Mouse (Mus musculus): Measurements from ENCODE around the gene Pon3.

Pon3 gene

DNA sequence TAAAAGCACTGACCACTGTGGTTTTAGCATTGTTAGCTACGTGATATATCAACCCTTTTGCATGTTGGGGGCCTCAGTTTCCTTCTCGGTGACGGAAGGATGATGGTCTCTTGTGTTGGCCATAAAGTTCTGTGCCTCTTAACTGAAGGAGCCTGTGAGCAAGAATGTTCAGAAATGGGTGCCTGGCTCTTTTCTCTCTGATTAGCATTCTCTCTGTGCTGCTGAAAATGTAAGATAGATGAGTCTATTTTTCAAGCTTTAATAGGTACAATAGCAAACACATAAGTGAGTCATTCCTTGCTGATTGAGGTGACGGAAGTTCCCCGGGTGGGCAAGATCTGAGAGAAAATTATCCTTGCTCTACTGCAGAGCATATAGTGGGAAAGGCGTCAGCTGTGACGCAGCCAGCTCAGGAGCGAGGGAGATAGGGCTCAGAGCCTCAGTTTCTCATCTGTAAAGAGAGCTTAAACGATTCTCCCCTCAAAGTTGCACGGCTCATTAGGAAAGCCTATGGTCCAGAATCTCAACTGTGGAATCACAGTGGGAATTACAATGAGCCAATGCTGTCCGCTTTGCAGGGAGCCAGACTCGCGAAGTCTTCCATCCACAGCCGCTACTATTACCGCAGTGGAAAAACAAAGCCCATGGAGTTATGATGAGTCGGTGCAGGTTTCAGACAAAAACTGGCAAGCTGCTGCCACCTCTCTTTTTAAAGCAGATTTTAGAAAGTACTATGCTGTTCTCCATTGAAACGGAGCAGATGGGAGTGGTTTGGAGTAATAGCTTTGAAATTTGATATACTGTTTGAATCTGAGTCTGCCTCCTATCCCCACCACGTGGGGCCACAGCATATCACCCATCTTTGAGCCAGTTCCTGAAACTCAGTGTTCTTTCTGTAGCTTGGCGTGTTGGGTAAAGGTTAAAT is 77.9 kb downstream of the Pon3 start:
- peak; percentile 7 for DNase-seq

DNA sequence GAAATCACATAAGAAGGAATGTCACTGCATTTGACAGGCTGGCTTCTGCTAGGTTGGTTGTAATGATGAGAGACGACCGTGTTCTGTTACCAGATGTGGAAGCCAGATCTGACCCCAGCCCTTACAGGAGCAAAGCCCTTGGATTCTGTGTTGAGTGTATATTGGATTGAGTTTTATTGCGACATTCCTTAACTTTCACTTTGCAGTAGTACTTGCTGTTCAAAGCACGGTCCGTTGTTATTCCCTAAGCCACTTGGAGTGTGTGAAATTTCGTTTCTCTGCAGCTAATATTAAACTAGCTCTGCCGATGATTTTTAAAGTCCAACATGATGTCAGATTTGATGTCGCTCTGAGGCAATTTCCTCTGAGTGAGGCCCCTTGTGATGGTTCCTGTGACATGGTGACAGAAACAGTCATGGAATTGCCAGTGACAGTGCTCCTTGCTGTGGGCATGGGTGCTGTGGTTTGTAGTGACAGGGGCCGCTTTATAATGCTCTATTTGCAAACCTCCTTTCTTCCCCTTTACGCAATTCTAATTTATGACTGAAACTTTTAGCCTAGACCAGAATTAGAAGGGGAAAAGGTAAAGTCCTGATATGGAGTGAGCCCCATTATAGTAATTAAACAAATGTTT is 81.8 kb downstream of the Pon3 start:
- DNase-seq = no peak

DNA sequence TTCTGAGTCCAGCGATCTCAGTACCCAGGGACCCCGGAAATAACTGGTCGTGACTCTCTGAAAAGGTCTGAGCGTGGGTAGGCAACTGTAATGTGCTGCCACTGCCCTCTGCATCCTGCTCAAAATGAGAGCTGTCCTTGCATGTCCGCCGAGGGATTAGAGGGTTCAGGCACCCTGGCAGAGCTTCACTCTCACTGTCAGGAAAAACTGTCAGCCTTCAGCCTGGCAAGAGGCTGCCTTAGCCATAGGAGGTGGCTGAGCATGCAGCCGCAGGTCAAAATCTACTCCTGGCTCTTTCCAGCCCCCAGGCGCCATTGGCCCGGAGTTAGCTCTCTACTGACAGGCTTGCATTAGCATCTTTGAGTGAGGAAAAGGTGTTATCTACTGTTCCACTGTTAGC is 83.5 kb downstream of the Pon3 start:
- DNase-seq = no peak

DNA sequence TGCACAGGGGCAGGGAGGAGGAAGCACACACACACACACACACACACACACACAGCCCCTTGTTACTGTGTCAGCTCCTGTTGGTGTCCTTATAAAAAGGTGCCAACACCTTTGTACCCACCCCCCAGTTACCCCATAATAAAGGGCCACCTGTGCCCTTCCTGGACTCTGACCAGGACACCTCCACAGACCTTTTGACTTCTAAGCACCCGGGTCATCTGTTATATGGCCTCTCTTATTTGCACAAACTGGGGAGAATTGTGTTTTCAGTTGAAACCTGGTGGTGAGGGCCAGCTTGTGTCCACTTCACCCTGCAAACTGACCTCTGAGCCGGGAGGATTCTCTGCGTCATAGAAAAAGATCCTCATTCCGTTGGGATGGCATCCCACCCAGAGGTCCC is 84.7 kb downstream of the Pon3 start:
- DNase-seq = no peak
